In genomic region chr10:12019159-12019779, GRCm38 (mm10) we compare ENCODE assay signal across 8 mouse cellular contexts.
DNase-seq lines count a peak whose midpoint lies in the region; ATAC-seq and TF ChIP-seq lines count a peak whose summit lies in the region.

No protein-coding gene starts in this region.

- 56% methylated on average over 14 of the region's 14 CpGs for WGBS in lung, postnatal 0 days

- no peaks in the 10 kb centered on the region for H3K27me3 ChIP-seq in lung, postnatal 0 days (replicated peaks; ENCODE audit: insufficient read depth, low read length)

- intact Hi-C loops in heart, postnatal 25 days (cut with DNase I): no loop called here

- H3K36me3 ChIP-seq in lung, postnatal 0 days (ENCODE audit: insufficient read depth, low read length): no peaks in the 10 kb centered on the region

- H3K9ac ChIP-seq in lung, postnatal 0 days (replicated peaks; ENCODE audit: low read depth): no peak overlapping the region

- peak; percentile 76 for DNase-seq in right cerebral cortex, adult 18-20 months
- DNase-seq in right cerebral cortex, postnatal 14 days: no peak
- peak; percentile 56 to 77 for DNase-seq in frontal cortex, adult 2 months (ENCODE audit: extremely low spot score in 1 of 2, low spot score in 1 of 2)
- DNase-seq in heart, postnatal 25 days (ENCODE audit: low spot score): peak; percentile 1
- peak; percentile 58 to 73 for DNase-seq in right cerebral cortex, adult 2 months (ENCODE audit: low spot score in 2 of 2)
- no peak for DNase-seq in thymus, postnatal 0 days (ENCODE audit: low spot score)
- no peak for DNase-seq in lung, postnatal 0 days (ENCODE audit: low spot score)

- no peak for TF ChIP-seq EP300 in lung, postnatal 0 days (IDR thresholded peaks at IDR 0.05)

- no peak overlapping the region for H3K4me2 ChIP-seq in lung, postnatal 0 days (replicated peaks; ENCODE audit: low read depth, low read length)

- no peak overlapping the region for H3K4me3 ChIP-seq in lung, postnatal 0 days (ENCODE audit: low read depth, low read length)

- no peak overlapping the region for H3K27ac ChIP-seq in lung, postnatal 0 days (ENCODE audit: low read length)

- no peaks in the 10 kb centered on the region for H3K4me1 ChIP-seq in lung, postnatal 0 days (ENCODE audit: insufficient read depth, low read depth, low read length)

- ATAC-seq in erythroblast, adult 5-6 weeks (replicated peaks; ENCODE audit: low FRiP score, poor library complexity, severe bottlenecking): no peak
- ATAC-seq in lung, postnatal 0 days: no peak

- no peak for TF ChIP-seq CTCF in lung, postnatal 0 days (IDR thresholded peaks at IDR 0.05)

- H3K9me3 ChIP-seq in lung, postnatal 0 days (ENCODE audit: low read length): no peaks in the 10 kb centered on the region

Comparison
In these comparisons a context has a peak if more than half of its experiments do, and no peak if none do; other contexts are left out.
1. DNase-seq: peak in right cerebral cortex, adult 18-20 months (single experiment), frontal cortex, adult 2 months (2 of 2), heart, postnatal 25 days (single experiment) and right cerebral cortex, adult 2 months (2 of 2); none in right cerebral cortex, postnatal 14 days (single experiment), thymus, postnatal 0 days (single experiment) and lung, postnatal 0 days (single experiment).